Mouse (Mus musculus) mouse embryonic stem cell (cell line): ENCODE data around the gene Gm14393.
"Not testable (repeated sequence)": the region's sequence is repeated elsewhere in the genome, so short reads cannot be mapped to it uniquely, and the experiment has no call there.

Experiments used
- in situ Hi-C, 2 experiments: fragments of 300-500 bp; cut with MboI; formaldehyde crosslinking; loops; 1 replicate in 1 of 2; 3 replicates in 1 of 2; pipeline ENCODE4 v1.14.3; 2019 to 2020; ENCODE audit warnings: low sequenced_read_pairs in 2 of 2, low pct_unique_long_range_greater_than_20kb in 1 of 2, mixed read lengths in 1 of 2; ENCODE audit not compliant: unreplicated experiment in 1 of 2

Gm14393 gene

GRCm38 (mm10) chr2:175067681-175068261 lies at the start of gene Gm14393:
Gene Gm14393, minus strand, starts transcription at chr2:175067781.
- in situ Hi-C loops, result not testable (repeated sequence)

- in situ Hi-C loops, result not testable (repeated sequence)
Observed at GRCm38 (mm10) chr2:175044268-175044667, 23.3 kb downstream of the Gm14393 start.
